Mouse (Mus musculus) myocyte (in vitro differentiated cells): ENCODE measurements around the gene Cd27. TPM values are rescaled to one million over a fixed set of nuclear protein-coding genes. Genes with fewer than 3 reads are reported as not detected.

Source experiments
- polyA plus RNA-seq: library from polyadenylated mRNA; unstranded; fragments of >200 nt; fragmentation: generic; extraction: Trizol; gene quantifications from one replicate; pipeline ENCODE4 v1.2.1, GENCODE M21; 2012; ENCODE audit warnings: missing spikeins

Cd27 gene
- polyA plus RNA-seq, 1 experiment = 1.5 TPM

Other genes starting within 250 kb of the Cd27 start
- 1.1 TPM for gene Pianp, start 240.3 kb downstream of the Cd27 start, polyA plus RNA-seq
- gene Zfp384, start 227.9 kb downstream of the Cd27 start, polyA plus RNA-seq = 20.8 TPM
- 31.2 TPM for gene Ing4, start 197.2 kb downstream of the Cd27 start, polyA plus RNA-seq
- gene Acrbp, start 187.3 kb downstream of the Cd27 start, polyA plus RNA-seq = 1.4 TPM
- not detected for gene Lpar5, start 169.1 kb downstream of the Cd27 start, polyA plus RNA-seq
- 133 TPM for gene Chd4, start 141.0 kb downstream of the Cd27 start, polyA plus RNA-seq
- gene Nop2, start 105.1 kb downstream of the Cd27 start, polyA plus RNA-seq = 55.4 TPM
- gene Iffo1, start 91.8 kb downstream of the Cd27 start, polyA plus RNA-seq = 244 TPM
- gene Gapdh, start 70.5 kb downstream of the Cd27 start, polyA plus RNA-seq = 9,871 TPM
- 34.7 TPM for gene Ncapd2, start 45.3 kb downstream of the Cd27 start, polyA plus RNA-seq
- 132 TPM for gene Mrpl51, start 45.2 kb downstream of the Cd27 start, polyA plus RNA-seq
- 6.5 TPM for gene Vamp1, start 21.5 kb downstream of the Cd27 start, polyA plus RNA-seq
- gene Tapbpl, start 5.2 kb downstream of the Cd27 start, polyA plus RNA-seq = 6.5 TPM
- not detected for gene Tuba3a, start 49.0 kb upstream of the Cd27 start, polyA plus RNA-seq
- gene Ltbr, start 76.9 kb upstream of the Cd27 start, polyA plus RNA-seq = 79.0 TPM
- 0.20 TPM for gene Scnn1a, start 83.6 kb upstream of the Cd27 start, polyA plus RNA-seq
- 84.5 TPM for gene Tnfrsf1a, start 112.4 kb upstream of the Cd27 start, polyA plus RNA-seq
- gene Plekhg6, start 143.8 kb upstream of the Cd27 start, polyA plus RNA-seq = 0.14 TPM